Mouse (Mus musculus): ENCODE data around the gene Glul. TPM values are rescaled to one million over a fixed set of nuclear protein-coding genes. Genes with fewer than 3 reads are reported as not detected.
"Not testable (repeated sequence)": the region's sequence is repeated elsewhere in the genome, so short reads cannot be mapped to it uniquely, and the experiment has no call there.

Glul gene
- total RNA-seq (2021) = 1,000 to 10,000 TPM; 1,052 to 1,177 TPM
- long read RNA-seq, experiment 1, transcript Glul-201 (7 exons, 2,792 nt) = major isoform, 34 of 39 reads
- long read RNA-seq, experiment 1, partial matches to known transcripts = 1 of 39 reads
- long read RNA-seq, experiment 1, other reads (novel, unspliced or antisense) = 4 of 39 reads
- long read RNA-seq, experiment 2, transcript Glul-201 (7 exons, 2,792 nt) = major isoform, 124 of 153 reads
- long read RNA-seq, experiment 2, partial matches to known transcripts = 9 of 153 reads
- long read RNA-seq, experiment 2, other reads (novel, unspliced or antisense) = 20 of 153 reads

DNA sequence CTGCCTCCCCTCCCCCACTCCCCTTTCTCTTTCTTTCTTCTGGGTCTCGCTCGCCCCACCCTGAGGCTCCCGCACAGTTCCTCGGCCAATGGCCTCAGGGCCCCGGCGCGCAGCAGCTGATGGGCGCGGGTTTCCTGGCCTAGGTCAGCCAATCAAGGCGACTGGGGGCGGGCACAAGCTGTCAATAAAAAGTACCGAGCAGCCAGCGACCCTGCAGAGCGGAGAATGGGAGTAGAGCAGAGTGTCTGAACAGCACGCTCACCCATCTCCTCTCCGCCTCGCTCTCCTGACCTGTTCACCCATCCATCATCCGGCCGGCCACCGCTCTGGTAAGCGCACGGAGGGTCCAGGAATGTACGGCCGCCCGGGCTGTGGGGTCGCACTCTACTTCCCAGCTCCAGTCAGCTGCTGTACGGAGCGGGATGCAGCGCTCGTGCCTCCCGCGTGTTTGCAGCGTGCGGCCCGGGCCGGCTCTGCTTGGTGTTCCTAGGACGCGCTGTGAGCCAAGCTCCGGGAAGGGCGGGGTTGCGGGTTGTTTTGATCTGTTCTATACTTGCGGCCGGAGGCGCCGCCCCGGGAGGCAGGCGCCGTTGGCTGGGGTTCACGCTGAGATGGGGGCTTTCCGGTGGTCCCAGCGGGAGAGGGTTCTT is at the start of gene Glul, which contains the start of gene Teddm2:
TSS of gene Glul (plus strand) at position 214 of the 650 bp plus-strand sequence.
TSS of gene Teddm2 (minus strand) at position 498 of the 650 bp plus-strand sequence.
- peak; percentile 95 to 98 for DNase-seq (ENCODE audit: low spot score in 2 of 2)

- DNase-seq (ENCODE audit: low spot score in 2 of 2) = not testable (repeated sequence)
Measured at GRCm38 (mm10) chr1:153852696-153853095, 47.0 kb upstream of the Glul start.

GRCm38 (mm10) chr1:153855946-153856345 is 43.8 kb upstream of the Glul start:
- no peak for DNase-seq (ENCODE audit: low spot score in 2 of 2)

GRCm38 (mm10) chr1:153874045-153874444 is 25.7 kb upstream of the Glul start, which contains the start of gene Teddm1b:
Gene Teddm1b, plus strand, starts transcription at chr1:153874345.
- no peak for DNase-seq (ENCODE audit: low spot score in 2 of 2)

- DNase-seq (ENCODE audit: low spot score in 2 of 2) = not testable (repeated sequence)
Measured at GRCm38 (mm10) chr1:153880391-153880790, 19.4 kb upstream of the Glul start.

GRCm38 (mm10) chr1:153886024-153886633 is 13.6 kb upstream of the Glul start:
- no peak for DNase-seq (ENCODE audit: low spot score in 2 of 2)

GRCm38 (mm10) chr1:153890121-153890520 is 9.6 kb upstream of the Glul start:
- no peak for DNase-seq (ENCODE audit: low spot score in 2 of 2)

DNA sequence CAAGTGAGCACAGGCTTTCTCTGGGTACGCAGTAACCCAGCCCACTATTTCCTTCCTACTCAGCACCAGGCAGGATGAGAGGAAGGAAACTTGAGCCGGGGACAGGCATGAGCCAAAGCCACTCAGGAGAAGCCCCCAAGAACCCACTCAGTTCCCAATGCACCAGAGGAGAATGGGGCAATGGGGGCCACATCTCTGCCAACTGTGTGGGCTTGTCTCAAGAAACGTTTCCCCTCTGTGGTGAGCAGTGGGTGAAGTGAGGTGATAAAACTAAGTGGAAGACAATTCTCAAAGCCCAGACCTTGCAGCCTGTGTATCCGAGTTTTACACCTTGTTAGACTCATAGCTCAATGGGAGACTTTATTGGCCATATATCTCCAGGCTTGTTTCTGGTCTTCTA is 8.3 kb upstream of the Glul start, which contains the start of gene Teddm1a:
TSS of gene Teddm1a (plus strand) at position 301 of the 400 bp plus-strand sequence.
- no peak for DNase-seq (ENCODE audit: low spot score in 2 of 2)

GRCm38 (mm10) chr1:153893746-153894145 is 6.0 kb upstream of the Glul start:
- DNase-seq (ENCODE audit: low spot score in 2 of 2) = no peak

- no peak for DNase-seq (ENCODE audit: low spot score in 2 of 2)
Measured at GRCm38 (mm10) chr1:153894201-153894893, 5.4 kb upstream of the Glul start.

DNA sequence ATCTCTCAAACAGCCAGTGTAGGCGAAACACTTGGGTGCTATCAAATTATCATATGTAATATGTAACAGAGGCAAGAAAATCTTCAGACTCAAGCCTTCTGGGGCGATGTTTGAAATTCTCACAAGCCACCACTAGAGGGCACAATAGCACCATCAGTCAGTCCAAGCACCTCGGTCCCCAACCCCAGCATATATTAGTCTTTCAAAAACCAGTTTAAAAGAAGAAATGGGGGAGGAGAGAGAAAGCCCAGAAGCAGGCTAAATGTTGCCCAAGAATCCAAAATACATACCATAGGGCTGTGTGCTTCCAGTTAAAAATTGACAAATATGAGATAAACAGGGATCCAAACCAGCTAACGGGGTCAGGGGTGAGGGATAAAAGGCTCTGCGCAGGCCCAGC is 4.8 kb upstream of the Glul start:
- DNase-seq (ENCODE audit: low spot score in 2 of 2) = peak; percentile 67 to 69

DNA sequence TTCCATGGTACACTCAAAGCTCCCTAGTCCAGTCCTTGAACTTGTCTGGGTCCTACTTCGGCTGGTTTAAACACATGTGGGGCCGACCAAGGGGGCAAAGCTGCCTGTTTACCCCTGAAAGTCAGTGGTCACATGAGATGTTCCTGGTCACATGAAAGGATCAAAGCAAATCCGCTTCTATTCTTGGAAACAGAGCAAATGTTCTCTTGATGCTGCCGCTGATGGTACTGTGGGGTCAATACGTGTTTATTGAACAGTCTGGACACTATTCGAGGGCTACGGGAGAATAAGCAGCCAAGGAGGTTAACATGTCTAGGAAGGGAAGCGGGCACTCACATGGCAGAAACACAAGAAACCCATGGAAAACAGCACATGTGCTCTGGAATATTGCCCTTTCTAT is 2.5 kb upstream of the Glul start:
- no peak for DNase-seq (ENCODE audit: low spot score in 2 of 2)

- DNase-seq (ENCODE audit: low spot score in 2 of 2) = no peak
Measured at GRCm38 (mm10) chr1:153898989-153899730, 584 bp upstream of the Glul start.

- DNase-seq (ENCODE audit: low spot score in 2 of 2) = peak; percentile 42 to 52
Measured at GRCm38 (mm10) chr1:153900381-153900780, 637 bp downstream of the Glul start.

GRCm38 (mm10) chr1:153900860-153901730 is 1.4 kb downstream of the Glul start:
- DNase-seq (ENCODE audit: low spot score in 2 of 2) = peak; percentile 19 to 42

DNA sequence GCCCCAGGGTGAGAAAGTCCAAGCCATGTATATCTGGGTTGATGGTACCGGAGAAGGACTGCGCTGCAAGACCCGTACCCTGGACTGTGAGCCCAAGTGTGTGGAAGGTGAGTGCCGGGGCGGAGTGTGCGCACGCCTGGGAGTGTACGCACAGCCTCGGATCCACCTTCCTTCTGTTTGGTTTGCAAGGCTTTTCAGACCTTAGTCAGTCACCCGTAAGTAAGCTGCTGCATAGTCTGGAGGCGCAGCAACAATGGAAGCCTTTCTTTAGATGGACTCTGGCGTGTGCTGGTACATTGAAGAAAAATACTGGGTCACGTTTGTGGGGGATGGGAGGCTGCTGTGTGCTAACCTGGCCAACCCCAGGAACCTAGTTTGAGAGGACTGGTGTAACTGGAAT is 3.3 kb downstream of the Glul start:
- peak in 1 of 2 experiments; percentile 0 for DNase-seq (ENCODE audit: low spot score in 2 of 2)

GRCm38 (mm10) chr1:153904236-153904635 is 4.5 kb downstream of the Glul start:
- DNase-seq (ENCODE audit: low spot score in 2 of 2) = no peak

DNA sequence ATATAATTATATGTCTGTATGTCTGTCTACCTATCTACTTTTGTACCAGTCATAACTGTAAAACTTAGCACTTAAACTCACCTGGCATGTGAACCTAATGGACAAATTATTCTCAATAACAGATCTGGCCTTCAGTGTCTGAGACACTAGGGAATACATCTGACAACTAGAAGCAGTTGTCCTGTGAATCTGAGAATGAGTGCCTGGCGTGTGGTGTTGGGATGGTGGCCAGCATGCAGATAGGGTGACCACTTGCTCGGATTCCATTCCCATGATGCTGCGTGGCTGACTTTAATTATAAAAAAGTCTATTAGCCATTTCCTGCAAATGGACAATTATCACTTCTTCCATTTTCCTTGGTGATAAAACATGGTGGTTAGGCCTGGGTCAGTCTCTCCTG is 6.1 kb downstream of the Glul start:
- no peak for DNase-seq (ENCODE audit: low spot score in 2 of 2)

GRCm38 (mm10) chr1:153908208-153908607 is 8.5 kb downstream of the Glul start:
- no peak for DNase-seq (ENCODE audit: low spot score in 2 of 2)

DNA sequence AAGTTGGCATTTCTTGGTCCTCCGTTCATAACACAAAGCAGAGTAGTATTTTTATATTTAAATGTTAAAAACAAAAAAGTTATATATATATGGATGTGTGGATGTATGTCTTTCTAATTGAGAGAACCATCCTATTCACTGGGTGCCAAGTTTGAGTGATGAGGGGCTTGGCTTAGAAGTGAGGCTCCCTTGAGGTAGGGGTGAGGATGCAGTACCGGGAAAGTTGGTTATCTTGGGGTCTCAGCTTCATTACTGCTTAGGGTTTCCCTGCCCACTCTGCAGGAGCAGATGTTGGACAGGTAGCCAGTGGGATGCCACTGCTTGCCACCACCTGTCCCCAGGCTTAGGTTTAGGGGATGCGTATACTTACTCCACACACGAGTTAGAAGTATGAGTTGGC is 9.0 kb downstream of the Glul start:
- DNase-seq (ENCODE audit: low spot score in 2 of 2) = no peak
